Mouse (Mus musculus) olfactory bulb, adult 2 months (tissue): ENCODE data around the gene Sik3. TPM values are rescaled to one million over a fixed set of nuclear protein-coding genes. Genes with fewer than 3 reads are reported as not detected.

ENCODE experiments used
- H3K27ac ChIP-seq: fragments of 200-500 bp; 2 replicates; pipeline ENCODE4 v1.5.1; 2012; ENCODE audit warnings: low read depth, low read length; ENCODE audit not compliant: insufficient read depth
- H3K4me1 ChIP-seq: fragments of 200-500 bp; 2 replicates; pipeline ENCODE4 v1.6.1; 2012; ENCODE audit warnings: low read length; ENCODE audit not compliant: control insufficient read depth, insufficient read depth
- H3K4me3 ChIP-seq: fragments of 200-500 bp; 2 replicates; pipeline ENCODE4 v1.5.1; 2012; ENCODE audit warnings: mild to moderate bottlenecking, low read depth, low read length, moderate library complexity; ENCODE audit not compliant: insufficient read depth
- CTCF ChIP-seq: fragments of 200-500 bp; IDR thresholded peaks from 2 replicates; pipeline ENCODE4 v1.5.1; 2012; ENCODE audit warnings: low read depth, mild to moderate bottlenecking, low read length, moderate library complexity; ENCODE audit not compliant: insufficient read depth
- POLR2A ChIP-seq: fragments of 200-500 bp; IDR thresholded peaks from 2 replicates; pipeline ENCODE4 v1.6.1; 2012; ENCODE audit warnings: mild to moderate bottlenecking, low read depth, low read length, moderate library complexity; ENCODE audit not compliant: insufficient read depth
- WGBS: fragments of 180-500 bp; shearing (Covaris S2); methylation state at CpG from one replicate; pipeline ENCODE4 v1.1.7; 2018; 5-methylcytosine and 5-hydroxymethylcytosine counted together
- polyA plus RNA-seq: library from polyadenylated mRNA; stranded (reverse); fragments of >200 nt; gene quantifications from 2 replicates; pipeline ENCODE4 v1.2.4, GENCODE M21; 2012; ENCODE audit warnings: low replicate concordance; ENCODE audit not compliant: missing spikeins, insufficient read depth, insufficient read length

The Sik3 gene
- polyA plus RNA-seq, 1 experiment = 51.7 TPM

DNA sequence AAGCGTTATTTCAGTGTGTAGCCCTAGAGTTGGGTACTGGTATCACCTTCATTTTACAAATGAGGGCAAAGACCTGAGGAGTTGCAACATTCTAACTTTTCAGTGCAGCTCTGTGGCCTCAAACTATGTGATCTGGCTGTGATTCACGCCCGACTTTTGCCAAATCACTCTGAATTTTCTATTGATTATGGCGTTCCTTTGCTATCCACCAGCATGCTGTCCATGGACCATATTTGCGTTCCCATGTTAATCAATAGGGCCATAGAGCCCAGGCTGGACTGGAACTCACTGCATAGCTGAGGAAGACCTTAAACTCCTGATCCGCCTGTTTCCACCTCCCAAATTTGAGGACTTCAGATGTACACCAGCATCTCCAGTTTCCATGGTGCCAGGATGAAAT, 246.5 kb downstream of the Sik3 start:
- 91% methylated on average over 6 of the region's 6 CpGs for WGBS
- Histone ChIP-seq H3K27ac (no peak overlapping the region), H3K4me3 (no peak overlapping the region), H3K4me1 (no peaks in the 10 kb centered on the region)
- TF ChIP-seq CTCF (no peak), POLR2A (no peak)

DNA sequence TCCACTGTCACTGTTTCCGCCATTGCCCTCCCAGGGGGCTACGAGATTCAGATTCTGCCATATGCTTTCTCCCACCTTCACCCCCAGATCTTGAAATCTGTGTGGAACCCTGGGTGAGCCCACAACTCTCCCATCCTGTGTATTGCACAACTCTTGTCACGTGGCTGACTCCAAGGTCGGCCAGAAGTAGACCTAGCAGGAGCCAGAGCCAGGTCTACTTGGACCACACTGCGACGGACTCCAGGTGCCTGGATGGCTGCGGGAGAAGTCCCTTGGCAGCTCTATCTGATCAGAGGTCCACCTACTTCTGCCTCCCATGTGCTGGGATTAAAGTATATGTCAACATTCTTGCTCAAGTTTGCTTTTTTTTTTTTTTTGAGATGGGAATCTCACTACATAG, 248.5 kb downstream of the Sik3 start:
- H3K27ac ChIP-seq = no peak overlapping the region

GRCm38 (mm10) chr9:46268343-46268873, 255.8 kb downstream of the Sik3 start, which contains the start of gene Apoa5:
Gene Apoa5, plus strand, starts transcription at chr9:46268633.
- Histone ChIP-seq H3K27ac (no peak within 1 kb of the TSS), H3K4me3 (no peak within 1 kb of the TSS), H3K4me1 (0 out of 2 replicates have a peak, but pooled peaks cover 2% of the 10 kb centered on the region)
- 56% methylated on average over 7 of the region's 7 CpGs for WGBS
- TF ChIP-seq CTCF (no peak), POLR2A (no peak)

More for the DNA sequence above, 248.5 kb downstream of the Sik3 start:
- Histone ChIP-seq H3K4me1 (no peaks in the 10 kb centered on the region), H3K4me3 (no peak overlapping the region)
- 92% methylated on average over 7 of the region's 7 CpGs for WGBS
- TF ChIP-seq CTCF = no peak
- no peak for TF ChIP-seq POLR2A

- Histone ChIP-seq H3K27ac (no peak overlapping the region), H3K4me1 (0 out of 2 replicates have a peak, but pooled peaks cover 2% of the 10 kb centered on the region), H3K4me3 (no peak overlapping the region)
- WGBS = 79% methylated on average over 5 of the region's 5 CpGs
- no peak for TF ChIP-seq POLR2A
- TF ChIP-seq CTCF = no peak
Measured at GRCm38 (mm10) chr9:46269125-46269524, 256.5 kb downstream of the Sik3 start.

DNA sequence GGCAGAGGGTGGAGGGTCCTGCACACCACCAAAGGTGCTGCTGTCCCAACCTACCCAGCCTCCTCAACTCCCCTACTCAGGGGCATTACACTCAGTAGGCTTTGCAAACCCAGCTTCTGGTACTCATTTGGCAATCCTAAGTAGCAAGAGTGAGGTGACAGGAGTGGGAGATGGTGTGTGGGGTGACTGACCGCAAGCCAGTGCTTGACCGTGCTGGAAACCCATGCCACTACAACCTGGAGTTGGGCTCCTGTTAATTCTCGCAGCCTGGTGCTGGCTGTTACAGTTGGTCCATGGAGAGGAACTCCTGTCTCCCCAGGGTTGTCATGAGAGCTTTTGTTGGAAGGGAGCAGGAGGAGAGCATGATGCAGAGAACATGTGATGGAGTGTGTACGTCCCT, 258.2 kb downstream of the Sik3 start:
- Histone ChIP-seq H3K4me1 (0 out of 2 replicates have a peak, but pooled peaks cover 2% of the 10 kb centered on the region), H3K4me3 (no peak overlapping the region), H3K27ac (no peak overlapping the region)
- TF ChIP-seq CTCF (no peak), POLR2A (no peak)
- WGBS = 93% methylated on average over 4 of the region's 4 CpGs

- TF ChIP-seq POLR2A (no peak), CTCF (no peak)
- 79% methylated on average over 9 of the region's 9 CpGs for WGBS
- Histone ChIP-seq H3K4me1 (0 out of 2 replicates have a peak, but pooled peaks cover 2% of the 10 kb centered on the region), H3K27ac (no peak overlapping the region), H3K4me3 (no peak overlapping the region)
Measured at GRCm38 (mm10) chr9:46272070-46272469, 259.4 kb downstream of the Sik3 start.

DNA sequence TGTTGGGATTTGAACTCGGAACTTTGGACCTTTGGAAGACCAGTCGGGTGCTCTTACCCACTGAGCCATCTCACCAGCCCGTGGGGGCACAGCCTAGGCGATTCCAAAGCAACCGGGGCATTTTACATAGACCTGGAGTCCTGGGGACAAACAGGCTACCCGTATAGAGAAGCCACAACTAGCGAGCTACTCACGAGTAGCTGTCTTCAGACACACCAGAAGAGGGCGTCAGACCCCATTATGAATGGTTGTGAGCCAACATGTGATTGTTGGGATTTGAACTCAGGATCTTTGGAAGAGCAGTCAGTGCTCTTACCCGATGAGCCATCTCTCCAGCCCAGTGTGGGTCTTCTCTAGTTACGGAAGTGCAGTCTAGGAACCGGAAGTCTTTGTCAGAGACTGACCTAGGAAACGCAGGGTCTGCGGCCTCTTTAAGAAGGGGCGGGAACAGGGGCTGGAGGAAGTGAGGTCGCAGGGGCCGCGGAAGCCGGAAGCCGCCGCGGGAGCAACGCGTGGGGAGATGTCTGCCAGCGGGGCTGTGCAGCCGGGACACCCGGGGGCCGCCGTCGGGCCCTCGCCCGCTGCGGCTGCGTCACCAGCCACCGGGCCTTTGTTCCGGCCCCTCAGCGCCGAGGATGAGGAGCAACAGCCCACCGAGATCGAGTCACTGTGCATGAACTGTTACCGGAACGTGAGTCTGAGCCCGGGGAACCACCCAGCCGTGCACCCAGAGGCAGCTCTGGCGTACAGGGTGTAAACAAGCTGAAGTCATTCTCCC, 260.2 kb downstream of the Sik3 start, which contains the start of gene Zpr1:
Zpr1 (plus strand) TSS at position 388 of the 778 bp plus-strand sequence.
- Histone ChIP-seq H3K4me3 (peak within 1 kb of the TSS; percentile 85), H3K27ac (no peak within 1 kb of the TSS), H3K4me1 (0 out of 2 replicates have a peak, but pooled peaks cover 2% of the 10 kb centered on the region)
- TF ChIP-seq POLR2A = peak; percentile 88
- TF ChIP-seq CTCF = no peak
- WGBS = 6% methylated on average over 45 of the region's 45 CpGs

Other genes starting within 250 kb of the Sik3 start
- not detected in 2 replicates for gene Cep164, start 184.1 kb upstream of the Sik3 start, polyA plus RNA-seq
- gene Bace1, start 174.2 kb upstream of the Sik3 start, polyA plus RNA-seq = not detected in 2 replicates
- not detected in 2 replicates for gene Pcsk7, start 106.3 kb upstream of the Sik3 start, polyA plus RNA-seq
- gene Rnf214, start 105.9 kb upstream of the Sik3 start, polyA plus RNA-seq = not detected in 2 replicates
- not detected in 2 replicates for gene Tagln, start 76.8 kb upstream of the Sik3 start, polyA plus RNA-seq
- 1,119 TPM in 1 of 2 replicates, not detected in the other for gene Sidt2, start 57.6 kb upstream of the Sik3 start, polyA plus RNA-seq
- 66.5 and 504 TPM in 2 replicates for gene Pafah1b2, start 130 bp upstream of the Sik3 start, polyA plus RNA-seq
- not detected in 2 replicates for gene Apoa1, start 215.8 kb downstream of the Sik3 start, polyA plus RNA-seq
- gene Apoc3, start 222.8 kb downstream of the Sik3 start, polyA plus RNA-seq = not detected in 2 replicates
- not detected in 2 replicates for gene Apoa4, start 227.9 kb downstream of the Sik3 start, polyA plus RNA-seq